12 mouse cellular contexts compared by ENCODE assay signal in genomic region chr9:103212654-103213420, GRCm38 (mm10). TPM values are rescaled to one million over a fixed set of nuclear protein-coding genes. Genes with fewer than 3 reads are reported as not detected.
DNase-seq lines count a peak whose midpoint lies in the region; ATAC-seq and TF ChIP-seq lines count a peak whose summit lies in the region.
"Had no signal": no experiment of that assay in that cellular context is flagged by ENCODE, and none has a peak within 500 bp of the region (broad histone marks: within the 10 kb centered on the region; RNA-seq: fewer than 3 reads in every experiment).

No protein-coding gene starts in this region.

- DNase-seq in forebrain, postnatal 0 days, result peak; percentile 65
- no peak for DNase-seq in liver, postnatal 0 days
- DNase-seq in intestine, embryonic 14.5 days (ENCODE audit: low spot score), result no peak
- no peak for DNase-seq in gastrocnemius, postnatal 25 days
- DNase-seq in right cerebral cortex, postnatal 4 days, result no peak
- DNase-seq: B cell, adult 2 months; cerebellum, postnatal 25 days had no signal

- no peak overlapping the region for H3K9ac ChIP-seq in forebrain, postnatal 0 days
- H3K9ac ChIP-seq in forebrain, embryonic 16.5 days (replicated peaks; ENCODE audit: low read depth, low read length), result no peak overlapping the region
- H3K9ac ChIP-seq in liver, embryonic 15.5 days, result no peak overlapping the region
- H3K9ac ChIP-seq in liver, postnatal 0 days (replicated peaks), result no peak overlapping the region
- no peak overlapping the region for H3K9ac ChIP-seq in intestine, embryonic 14.5 days (ENCODE audit: low read length)
- no peak overlapping the region for H3K9ac ChIP-seq in neural tube, embryonic 15.5 days (replicated peaks)

- no peak overlapping the region for H3K4me3 ChIP-seq in forebrain, postnatal 0 days (ENCODE audit: low read depth, low read length)
- no peak overlapping the region for H3K4me3 ChIP-seq in forebrain, embryonic 16.5 days (replicated peaks; ENCODE audit: low read length)
- H3K4me3 ChIP-seq in liver, embryonic 15.5 days (replicated peaks), result no peak overlapping the region
- H3K4me3 ChIP-seq in liver, postnatal 0 days (ENCODE audit: low read depth, low read length), result no peak overlapping the region
- H3K4me3 ChIP-seq in intestine, embryonic 14.5 days (ENCODE audit: low read depth, low read length), result no peak overlapping the region
- peak overlapping the region; percentile 27 for H3K4me3 ChIP-seq in neural tube, embryonic 15.5 days (replicated peaks)
- H3K4me3 ChIP-seq: layer of hippocampus, adult 2 months had no signal

- no peaks in the 10 kb centered on the region for H3K4me1 ChIP-seq in forebrain, postnatal 0 days (ENCODE audit: insufficient read depth)
- 0 out of 2 replicates have a peak, but pooled peaks cover 2% of the 10 kb centered on the region for H3K4me1 ChIP-seq in forebrain, embryonic 16.5 days (replicated peaks; ENCODE audit: control insufficient read depth, insufficient read depth, low read length)
- H3K4me1 ChIP-seq in liver, embryonic 15.5 days (replicated peaks), result peaks cover 3% of the 10 kb centered on the region; the same call in 1 of the 2 replicates
- no peaks in the 10 kb centered on the region for H3K4me1 ChIP-seq in liver, postnatal 0 days (ENCODE audit: insufficient read depth)
- H3K4me1 ChIP-seq in intestine, embryonic 14.5 days (replicated peaks; ENCODE audit: control insufficient read depth, insufficient read depth, low read length), result no peaks in the 10 kb centered on the region
- H3K4me1 ChIP-seq in neural tube, embryonic 15.5 days, result 0 out of 2 replicates have a peak, but pooled peaks cover 6% of the 10 kb centered on the region

- H3K27ac ChIP-seq in forebrain, postnatal 0 days (ENCODE audit: low read depth, low read length), result no peak overlapping the region
- H3K27ac ChIP-seq in forebrain, embryonic 16.5 days (ENCODE audit: low read length), result no peak overlapping the region
- H3K27ac ChIP-seq in liver, embryonic 15.5 days (replicated peaks), result no peak overlapping the region
- no peak overlapping the region for H3K27ac ChIP-seq in liver, postnatal 0 days (ENCODE audit: low read depth)
- no peak overlapping the region for H3K27ac ChIP-seq in intestine, embryonic 14.5 days (ENCODE audit: low read depth)
- H3K27ac ChIP-seq in neural tube, embryonic 15.5 days (replicated peaks), result no peak overlapping the region
- H3K27ac ChIP-seq: layer of hippocampus, adult 2 months had no signal

- no peaks in the 10 kb centered on the region for H3K36me3 ChIP-seq in forebrain, postnatal 0 days (ENCODE audit: insufficient read depth)
- no peaks in the 10 kb centered on the region for H3K36me3 ChIP-seq in forebrain, embryonic 16.5 days (ENCODE audit: control insufficient read depth, insufficient read depth)
- 0 out of 2 replicates have a peak, but pooled peaks cover 11% of the 10 kb centered on the region for H3K36me3 ChIP-seq in liver, embryonic 15.5 days (replicated peaks)
- peaks cover 32% of the 10 kb centered on the region for H3K36me3 ChIP-seq in liver, postnatal 0 days (replicated peaks; ENCODE audit: insufficient read depth, low read length)
- no peaks in the 10 kb centered on the region for H3K36me3 ChIP-seq in intestine, embryonic 14.5 days (ENCODE audit: control insufficient read depth, insufficient read depth, low read length)
- no peaks in the 10 kb centered on the region; the same call in 1 of the 2 replicates for H3K36me3 ChIP-seq in neural tube, embryonic 15.5 days

- TF ChIP-seq CTCF in forebrain, postnatal 0 days (IDR thresholded peaks at IDR 0.05; ENCODE audit: low read depth), result no peak
- TF ChIP-seq CTCF in liver, postnatal 0 days (IDR thresholded peaks at IDR 0.05; ENCODE audit: low read depth), result no peak

- 73% methylated on average over 28 of the region's 28 CpGs for WGBS in forebrain, postnatal 0 days
- WGBS in forebrain, embryonic 16.5 days, result 79% methylated on average over 28 of the region's 28 CpGs
- WGBS in liver, embryonic 15.5 days (ENCODE audit: insufficient replicate concordance), result 72% methylated on average over 28 of the region's 28 CpGs
- WGBS in liver, postnatal 0 days (ENCODE audit: insufficient replicate concordance), result 68% methylated on average over 28 of the region's 28 CpGs
- WGBS in intestine, embryonic 14.5 days, result 78% methylated on average over 28 of the region's 28 CpGs
- WGBS in neural tube, embryonic 15.5 days, result 71% methylated on average over 28 of the region's 28 CpGs

- no peak for TF ChIP-seq EP300 in liver, postnatal 0 days (IDR thresholded peaks at IDR 0.05; ENCODE audit: low read depth)

- ATAC-seq in forebrain, postnatal 0 days, result no peak
- no peak for ATAC-seq in forebrain, embryonic 16.5 days
- no peak for ATAC-seq in liver, embryonic 15.5 days (ENCODE audit: insufficient read depth)
- no peak for ATAC-seq in liver, postnatal 0 days
- no peak for ATAC-seq in intestine, embryonic 14.5 days (replicated peaks; ENCODE audit: low FRiP score, low TSS enrichment, low read depth)
- no peak for ATAC-seq in neural tube, embryonic 15.5 days (ENCODE audit: low FRiP score)
- ATAC-seq: activated CD4-positive, CD25-positive, alpha-beta regulatory T cell, adult 4 months had no signal

- H3K4me2 ChIP-seq in forebrain, postnatal 0 days (ENCODE audit: low read depth), result no peak overlapping the region
- H3K4me2 ChIP-seq in forebrain, embryonic 16.5 days (ENCODE audit: low read length), result no peak overlapping the region
- 0 out of 2 replicates have a peak overlapping the region, but pooled peaks have one; percentile 0 for H3K4me2 ChIP-seq in liver, embryonic 15.5 days
- H3K4me2 ChIP-seq in liver, postnatal 0 days (ENCODE audit: low read depth, low read length), result no peak overlapping the region
- H3K4me2 ChIP-seq in intestine, embryonic 14.5 days (ENCODE audit: low read length), result 0 out of 2 replicates have a peak overlapping the region, but pooled peaks have one; percentile 11
- H3K4me2 ChIP-seq in neural tube, embryonic 15.5 days, result peak overlapping the region; percentile 41

- no peaks in the 10 kb centered on the region for H3K9me3 ChIP-seq in forebrain, postnatal 0 days (ENCODE audit: low read length)
- no peaks in the 10 kb centered on the region for H3K9me3 ChIP-seq in forebrain, embryonic 16.5 days (ENCODE audit: control insufficient read depth, low read length)
- H3K9me3 ChIP-seq in liver, embryonic 15.5 days (replicated peaks), result no peaks in the 10 kb centered on the region
- H3K9me3 ChIP-seq in liver, postnatal 0 days (ENCODE audit: low read length), result no peaks in the 10 kb centered on the region
- H3K9me3 ChIP-seq in intestine, embryonic 14.5 days (ENCODE audit: control insufficient read depth, low read length), result no peaks in the 10 kb centered on the region
- H3K9me3 ChIP-seq in neural tube, embryonic 15.5 days (replicated peaks), result no peaks in the 10 kb centered on the region

- no peaks in the 10 kb centered on the region for H3K27me3 ChIP-seq in forebrain, postnatal 0 days (ENCODE audit: insufficient read depth, low read length)
- no peaks in the 10 kb centered on the region for H3K27me3 ChIP-seq in forebrain, embryonic 16.5 days (replicated peaks; ENCODE audit: control insufficient read depth, insufficient read depth, low read length)
- H3K27me3 ChIP-seq in liver, embryonic 15.5 days, result no peaks in the 10 kb centered on the region
- H3K27me3 ChIP-seq in liver, postnatal 0 days (ENCODE audit: insufficient read depth, low read length), result no peaks in the 10 kb centered on the region
- H3K27me3 ChIP-seq in intestine, embryonic 14.5 days (replicated peaks; ENCODE audit: control insufficient read depth, insufficient read depth, low read length), result no peaks in the 10 kb centered on the region
- no peaks in the 10 kb centered on the region for H3K27me3 ChIP-seq in neural tube, embryonic 15.5 days (replicated peaks)

RNA-seq across cellular contexts. Expression of gene Srprb, which starts 10.9 kb away (rescaled TPM):
- 41.9 and 43.3 TPM in 2 replicates for total RNA-seq in forebrain, postnatal 0 days (2014; rRNA removed)
- polyA plus RNA-seq in forebrain, postnatal 0 days (2015; fragmentation: Nextera tagmentation; extraction: Ambion mirVana), result 37.3 and 40.1 TPM in 2 replicates
- polyA plus RNA-seq in forebrain, embryonic 16.5 days (2015; fragmentation: Nextera tagmentation; extraction: Ambion mirVana), result 52.5 and 55.9 TPM in 2 replicates
- 18.9 and 22.5 TPM in 2 replicates for polyA plus RNA-seq in liver, embryonic 15.5 days (2015; fragmentation: Nextera tagmentation; extraction: Ambion mirVana)
- 10.1 and 10.8 TPM in 2 replicates for polyA plus RNA-seq in liver, postnatal 0 days (2015; fragmentation: Nextera tagmentation; extraction: Ambion mirVana)
- polyA plus RNA-seq in intestine, embryonic 14.5 days (2014; fragmentation: Nextera tagmentation; extraction: Ambion mirVana), result 58.6 and 59.5 TPM in 2 replicates
- 58.5 and 60.9 TPM in 2 replicates for polyA plus RNA-seq in neural tube, embryonic 15.5 days (2015; fragmentation: Nextera tagmentation; extraction: Ambion mirVana)
- 10 to 100 TPM; 16.6 TPM for total RNA-seq in gastrocnemius, postnatal 25 days (2021)

RNA-seq across cellular contexts. Expression of gene Gm20425, which starts 17.3 kb away (rescaled TPM):
- not detected in 2 replicates for total RNA-seq in forebrain, postnatal 0 days (2014; rRNA removed)
- 3.4 and 3.7 TPM in 2 replicates for polyA plus RNA-seq in forebrain, postnatal 0 days (2015; fragmentation: Nextera tagmentation; extraction: Ambion mirVana)
- polyA plus RNA-seq in forebrain, embryonic 16.5 days (2015; fragmentation: Nextera tagmentation; extraction: Ambion mirVana), result 2.0 TPM in 1 of 2 replicates, not detected in the other
- polyA plus RNA-seq in liver, embryonic 15.5 days (2015; fragmentation: Nextera tagmentation; extraction: Ambion mirVana), result 0.24 and 2.3 TPM in 2 replicates
- polyA plus RNA-seq in liver, postnatal 0 days (2015; fragmentation: Nextera tagmentation; extraction: Ambion mirVana), result 5.1 and 6.1 TPM in 2 replicates
- 3.9 TPM in 1 of 2 replicates, not detected in the other for polyA plus RNA-seq in intestine, embryonic 14.5 days (2014; fragmentation: Nextera tagmentation; extraction: Ambion mirVana)
- 0.35 TPM in 1 of 2 replicates, not detected in the other for polyA plus RNA-seq in neural tube, embryonic 15.5 days (2015; fragmentation: Nextera tagmentation; extraction: Ambion mirVana)
- total RNA-seq in gastrocnemius, postnatal 25 days (2021), result 1 to 10 TPM in 1 of 2 experiments, not detected in 1; 5.6 TPM

RNA-seq across cellular contexts. Expression of gene Trf, which starts 17.4 kb away (rescaled TPM):
- total RNA-seq in forebrain, postnatal 0 days (2014; rRNA removed), result 25.1 and 26.5 TPM in 2 replicates
- 20.0 and 27.5 TPM in 2 replicates for polyA plus RNA-seq in forebrain, postnatal 0 days (2015; fragmentation: Nextera tagmentation; extraction: Ambion mirVana)
- 29.6 and 31.3 TPM in 2 replicates for polyA plus RNA-seq in forebrain, embryonic 16.5 days (2015; fragmentation: Nextera tagmentation; extraction: Ambion mirVana)
- 10,865 and 16,074 TPM in 2 replicates for polyA plus RNA-seq in liver, embryonic 15.5 days (2015; fragmentation: Nextera tagmentation; extraction: Ambion mirVana)
- polyA plus RNA-seq in liver, postnatal 0 days (2015; fragmentation: Nextera tagmentation; extraction: Ambion mirVana), result 28,598 and 33,336 TPM in 2 replicates
- polyA plus RNA-seq in intestine, embryonic 14.5 days (2014; fragmentation: Nextera tagmentation; extraction: Ambion mirVana), result 77.5 and 85.0 TPM in 2 replicates
- polyA plus RNA-seq in neural tube, embryonic 15.5 days (2015; fragmentation: Nextera tagmentation; extraction: Ambion mirVana), result 38.9 and 52.8 TPM in 2 replicates
- total RNA-seq in gastrocnemius, postnatal 25 days (2021), result 10 to 100 TPM in 1 of 2 experiments, 1 to 10 TPM in 1; 7.9 to 32.4 TPM

Comparison
In these comparisons a context has a peak if more than half of its experiments do, and no peak if none do; other contexts are left out.
1. H3K4me2 ChIP-seq: peak in liver, embryonic 15.5 days (single experiment), intestine, embryonic 14.5 days (single experiment) and neural tube, embryonic 15.5 days (single experiment); none in forebrain, postnatal 0 days (single experiment), forebrain, embryonic 16.5 days (single experiment) and liver, postnatal 0 days (single experiment).
2. RNA of gene Trf, which starts 17.4 kb away (polyA plus RNA-seq): 28,598 to 33,336 TPM in liver, postnatal 0 days and 10,865 to 16,074 TPM in liver, embryonic 15.5 days; 77.5 to 85.0 TPM in intestine, embryonic 14.5 days, 38.9 to 52.8 TPM in neural tube, embryonic 15.5 days, 29.6 to 31.3 TPM in forebrain, embryonic 16.5 days and 20.0 to 27.5 TPM in forebrain, postnatal 0 days; every median in the first group is over 100 times any median in the second.